Mouse (Mus musculus): ENCODE data around the gene Itga3. TPM values are rescaled to one million over a fixed set of nuclear protein-coding genes. Genes with fewer than 3 reads are reported as not detected.
A peak's percentile ranks its signal among the peaks of the same experiment; 100 is the strongest.

Gene Itga3
- polyA plus RNA-seq, 1 experiment from 2014 or later = 26.1 TPM

GRCm38 (mm10) chr11:95088286-95088685 is 11.7 kb upstream of the Itga3 start:
- ATAC-seq (replicated peaks; ENCODE audit: low FRiP score, low read depth) (no peak), DNase-seq (ENCODE audit: low spot score) (no peak)
- no peak for TF ChIP-seq CTCF (IDR thresholded peaks at IDR 0.05; ENCODE audit: low read depth)
- H3K4me2 ChIP-seq (ENCODE audit: low read length) = no peak overlapping the region
- H3K27me3 ChIP-seq (ENCODE audit: insufficient read depth, low read length) = no peaks in the 10 kb centered on the region
- H3K9ac ChIP-seq (ENCODE audit: low read depth, low read length) = no peak overlapping the region
- no peak overlapping the region for H3K4me3 ChIP-seq (replicated peaks; ENCODE audit: low read depth, low read length)
- H3K9me3 ChIP-seq (replicated peaks; ENCODE audit: low read length) = no peaks in the 10 kb centered on the region
- H3K27ac ChIP-seq = peak overlapping the region; percentile 61
- H3K4me1 ChIP-seq (replicated peaks; ENCODE audit: insufficient read depth, low read length) = peaks cover 23% of the 10 kb centered on the region
- WGBS = 52% methylated on average over 7 of the region's 7 CpGs
- no peaks in the 10 kb centered on the region for H3K36me3 ChIP-seq (ENCODE audit: insufficient read depth, low read length)

- Histone ChIP-seq H3K36me3 (ENCODE audit: insufficient read depth, low read length) (no peaks in the 10 kb centered on the region), H3K9ac (ENCODE audit: low read depth, low read length) (no peak overlapping the region), H3K4me2 (ENCODE audit: low read length) (no peak overlapping the region), H3K27ac (peak overlapping the region; percentile 3; the same call in 1 of the 2 replicates), H3K9me3 (replicated peaks; ENCODE audit: low read length) (no peaks in the 10 kb centered on the region), H3K4me3 (replicated peaks; ENCODE audit: low read depth, low read length) (no peak overlapping the region), H3K4me1 (replicated peaks; ENCODE audit: insufficient read depth, low read length) (peaks cover 23% of the 10 kb centered on the region), H3K27me3 (ENCODE audit: insufficient read depth, low read length) (no peaks in the 10 kb centered on the region)
- no peak for TF ChIP-seq CTCF (IDR thresholded peaks at IDR 0.05; ENCODE audit: low read depth)
- 68% methylated on average over 17 of the region's 17 CpGs for WGBS
- ATAC-seq (replicated peaks; ENCODE audit: low FRiP score, low read depth) = no peak
- no peak for DNase-seq (ENCODE audit: low spot score)
Measured at GRCm38 (mm10) chr11:95087301-95088228, 11.0 kb upstream of the Itga3 start.

- TF ChIP-seq CTCF (IDR thresholded peaks at IDR 0.05; ENCODE audit: low read depth) = no peak
- Histone ChIP-seq H3K27me3 (ENCODE audit: insufficient read depth, low read length) (no peaks in the 10 kb centered on the region), H3K9ac (ENCODE audit: low read depth, low read length) (no peak overlapping the region), H3K9me3 (replicated peaks; ENCODE audit: low read length) (no peaks in the 10 kb centered on the region), H3K36me3 (ENCODE audit: insufficient read depth, low read length) (no peaks in the 10 kb centered on the region), H3K4me3 (replicated peaks; ENCODE audit: low read depth, low read length) (no peak overlapping the region), H3K27ac (peak overlapping the region; percentile 21), H3K4me2 (ENCODE audit: low read length) (no peak overlapping the region), H3K4me1 (replicated peaks; ENCODE audit: insufficient read depth, low read length) (peaks cover 23% of the 10 kb centered on the region)
- 42% methylated on average over 5 of the region's 5 CpGs for WGBS
- DNase-seq (ENCODE audit: low spot score) (no peak), ATAC-seq (replicated peaks; ENCODE audit: low FRiP score, low read depth) (peak; percentile 15; the same call in 1 of the 2 replicates)
Measured at GRCm38 (mm10) chr11:95086229-95086628, 9.6 kb upstream of the Itga3 start.

GRCm38 (mm10) chr11:95085710-95086109 is 9.1 kb upstream of the Itga3 start:
- peak; percentile 60; the same call in 1 of the 2 replicates for ATAC-seq (replicated peaks; ENCODE audit: low FRiP score, low read depth)
- WGBS = 7% methylated on average over 5 of the region's 5 CpGs
- H3K4me1 ChIP-seq (replicated peaks; ENCODE audit: insufficient read depth, low read length) = peaks cover 25% of the 10 kb centered on the region
- no peaks in the 10 kb centered on the region for H3K36me3 ChIP-seq (ENCODE audit: insufficient read depth, low read length)
- H3K27me3 ChIP-seq (ENCODE audit: insufficient read depth, low read length) = no peaks in the 10 kb centered on the region
- no peak overlapping the region for H3K4me2 ChIP-seq (ENCODE audit: low read length)
- no peak overlapping the region for H3K4me3 ChIP-seq (replicated peaks; ENCODE audit: low read depth, low read length)
- no peaks in the 10 kb centered on the region for H3K9me3 ChIP-seq (replicated peaks; ENCODE audit: low read length)
- H3K27ac ChIP-seq = peak overlapping the region; percentile 25
- no peak for TF ChIP-seq CTCF (IDR thresholded peaks at IDR 0.05; ENCODE audit: low read depth)
- H3K9ac ChIP-seq (ENCODE audit: low read depth, low read length) = no peak overlapping the region
- no peak for DNase-seq (ENCODE audit: low spot score)

- Histone ChIP-seq H3K4me3 (replicated peaks; ENCODE audit: low read depth, low read length) (no peak overlapping the region), H3K9me3 (replicated peaks; ENCODE audit: low read length) (no peaks in the 10 kb centered on the region), H3K27ac (no peak overlapping the region), H3K4me1 (replicated peaks; ENCODE audit: insufficient read depth, low read length) (peaks cover 34% of the 10 kb centered on the region), H3K4me2 (ENCODE audit: low read length) (no peak overlapping the region), H3K27me3 (ENCODE audit: insufficient read depth, low read length) (no peaks in the 10 kb centered on the region), H3K9ac (ENCODE audit: low read depth, low read length) (no peak overlapping the region), H3K36me3 (ENCODE audit: insufficient read depth, low read length) (no peaks in the 10 kb centered on the region)
- TF ChIP-seq CTCF (IDR thresholded peaks at IDR 0.05; ENCODE audit: low read depth) = no peak
- no peak for DNase-seq (ENCODE audit: low spot score)
- ATAC-seq (replicated peaks; ENCODE audit: low FRiP score, low read depth) = no peak
- WGBS = 42% methylated on average over 5 of the region's 5 CpGs
Measured at GRCm38 (mm10) chr11:95084811-95085382, 8.3 kb upstream of the Itga3 start.

GRCm38 (mm10) chr11:95084175-95084574 is 7.6 kb upstream of the Itga3 start:
- ATAC-seq (replicated peaks; ENCODE audit: low FRiP score, low read depth) = no peak
- H3K4me1 ChIP-seq (replicated peaks; ENCODE audit: insufficient read depth, low read length) = peaks cover 39% of the 10 kb centered on the region
- 48% methylated on average over 4 of the region's 4 CpGs for WGBS

More at GRCm38 (mm10) chr11:95084175-95084574, 7.6 kb upstream of the Itga3 start:
- H3K36me3 ChIP-seq (ENCODE audit: insufficient read depth, low read length) = no peaks in the 10 kb centered on the region
- H3K27me3 ChIP-seq (ENCODE audit: insufficient read depth, low read length) = no peaks in the 10 kb centered on the region
- H3K9ac ChIP-seq (ENCODE audit: low read depth, low read length) = no peak overlapping the region
- H3K4me2 ChIP-seq (ENCODE audit: low read length) = no peak overlapping the region
- DNase-seq (ENCODE audit: low spot score) = no peak
- no peaks in the 10 kb centered on the region for H3K9me3 ChIP-seq (replicated peaks; ENCODE audit: low read length)
- no peak overlapping the region for H3K27ac ChIP-seq
- H3K4me3 ChIP-seq (replicated peaks; ENCODE audit: low read depth, low read length) = no peak overlapping the region
- no peak for TF ChIP-seq CTCF (IDR thresholded peaks at IDR 0.05; ENCODE audit: low read depth)
